Mouse (Mus musculus): Measurements from ENCODE around the gene Cnrip1. TPM values are rescaled to one million over a fixed set of nuclear protein-coding genes. Genes with fewer than 3 reads are reported as not detected.
"Not testable (repeated sequence)": the region's sequence is repeated elsewhere in the genome, so short reads cannot be mapped to it uniquely, and the experiment has no call there.

The Cnrip1 gene
- 162 and 189 TPM in 2 replicates for polyA plus RNA-seq (2015; fragmentation: Nextera tagmentation; extraction: Ambion mirVana)

- Histone ChIP-seq H3K27ac (ENCODE audit: low read depth, low read length) (peak within 1 kb of the TSS; percentile 94), H3K36me3 (ENCODE audit: control insufficient read depth, insufficient read depth, low read length) (no peaks in the 10 kb centered on the region), H3K4me3 (ENCODE audit: low read length) (peak within 1 kb of the TSS; percentile 82), H3K9ac (ENCODE audit: low read depth, low read length) (peak within 1 kb of the TSS; percentile 96), H3K4me2 (ENCODE audit: low read length) (peak within 1 kb of the TSS; percentile 70), H3K27me3 (replicated peaks; ENCODE audit: control insufficient read depth, insufficient read depth, low read length) (no peaks in the 10 kb centered on the region), H3K9me3 (ENCODE audit: control insufficient read depth, low read length) (no peaks in the 10 kb centered on the region), H3K4me1 (ENCODE audit: control insufficient read depth, insufficient read depth, low read depth, low read length) (peaks cover 15% of the 10 kb centered on the region)
- WGBS, result 0% methylated on average over 38 of the region's 38 CpGs
- ATAC-seq, result peak; percentile 98
These were observed at the start of gene Cnrip1, which contains the start of gene Plek for GRCm38 (mm10) chr11:17051545-17052475. Gene Cnrip1, plus strand, starts transcription at chr11:17051586. Gene Plek, minus strand, starts transcription at chr11:17052381.

GRCm38 (mm10) chr11:17002739-17003373 is 48.5 kb upstream of the Cnrip1 start:
- H3K4me2 ChIP-seq (ENCODE audit: low read length), result no peak overlapping the region
- WGBS, result 88% methylated on average over 7 of the region's 7 CpGs
- H3K27me3 ChIP-seq (replicated peaks; ENCODE audit: control insufficient read depth, insufficient read depth, low read length), result no peaks in the 10 kb centered on the region
- H3K4me1 ChIP-seq (ENCODE audit: control insufficient read depth, insufficient read depth, low read depth, low read length), result no peaks in the 10 kb centered on the region
- H3K4me3 ChIP-seq (ENCODE audit: low read length), result no peak overlapping the region
- H3K36me3 ChIP-seq (ENCODE audit: control insufficient read depth, insufficient read depth, low read length), result no peaks in the 10 kb centered on the region
- no peak overlapping the region for H3K9ac ChIP-seq (ENCODE audit: low read depth, low read length)
- H3K9me3 ChIP-seq (ENCODE audit: control insufficient read depth, low read length), result no peaks in the 10 kb centered on the region
- no peak for ATAC-seq
- no peak overlapping the region for H3K27ac ChIP-seq (ENCODE audit: low read depth, low read length)

GRCm38 (mm10) chr11:17003757-17004156 is 47.6 kb upstream of the Cnrip1 start:
- 77% methylated on average over 3 of the region's 3 CpGs for WGBS
- Histone ChIP-seq H3K4me2 (ENCODE audit: low read length) (no peak overlapping the region), H3K27ac (ENCODE audit: low read depth, low read length) (no peak overlapping the region), H3K27me3 (replicated peaks; ENCODE audit: control insufficient read depth, insufficient read depth, low read length) (no peaks in the 10 kb centered on the region), H3K4me1 (ENCODE audit: control insufficient read depth, insufficient read depth, low read depth, low read length) (no peaks in the 10 kb centered on the region), H3K9me3 (ENCODE audit: control insufficient read depth, low read length) (no peaks in the 10 kb centered on the region), H3K36me3 (ENCODE audit: control insufficient read depth, insufficient read depth, low read length) (no peaks in the 10 kb centered on the region), H3K9ac (ENCODE audit: low read depth, low read length) (no peak overlapping the region), H3K4me3 (ENCODE audit: low read length) (no peak overlapping the region)
- no peak for ATAC-seq

GRCm38 (mm10) chr11:17004899-17005846 is 46.2 kb upstream of the Cnrip1 start:
- Histone ChIP-seq H3K9ac (ENCODE audit: low read depth, low read length) (no peak overlapping the region), H3K9me3 (ENCODE audit: control insufficient read depth, low read length) (no peaks in the 10 kb centered on the region), H3K4me1 (ENCODE audit: control insufficient read depth, insufficient read depth, low read depth, low read length) (no peaks in the 10 kb centered on the region), H3K4me3 (ENCODE audit: low read length) (no peak overlapping the region), H3K27me3 (replicated peaks; ENCODE audit: control insufficient read depth, insufficient read depth, low read length) (no peaks in the 10 kb centered on the region), H3K36me3 (ENCODE audit: control insufficient read depth, insufficient read depth, low read length) (no peaks in the 10 kb centered on the region), H3K27ac (ENCODE audit: low read depth, low read length) (no peak overlapping the region), H3K4me2 (ENCODE audit: low read length) (no peak overlapping the region)
- WGBS, result 86% methylated on average over 4 of the region's 4 CpGs
- no peak for ATAC-seq

- not testable (repeated sequence) for H3K36me3 ChIP-seq (ENCODE audit: control insufficient read depth, insufficient read depth, low read length); H3K9me3 ChIP-seq (ENCODE audit: control insufficient read depth, low read length); ATAC-seq; H3K27ac ChIP-seq (ENCODE audit: low read depth, low read length); H3K27me3 ChIP-seq (replicated peaks; ENCODE audit: control insufficient read depth, insufficient read depth, low read length); H3K9ac ChIP-seq (ENCODE audit: low read depth, low read length); H3K4me1 ChIP-seq (ENCODE audit: control insufficient read depth, insufficient read depth, low read depth, low read length); H3K4me3 ChIP-seq (ENCODE audit: low read length); H3K4me2 ChIP-seq (ENCODE audit: low read length)
- WGBS, result 88% methylated on average over 2 of the region's 3 CpGs
These were observed 44.9 kb upstream of the Cnrip1 start for GRCm38 (mm10) chr11:17006526-17006925.

GRCm38 (mm10) chr11:17007517-17008173 is 43.7 kb upstream of the Cnrip1 start:
- H3K27ac ChIP-seq (ENCODE audit: low read depth, low read length), result no peak overlapping the region
- whole genome bisulfite sequencing, result 94% methylated on average over 5 of the region's 5 CpGs

GRCm38 (mm10) chr11:17008498-17008941 is 42.9 kb upstream of the Cnrip1 start:
- Histone ChIP-seq H3K9me3 (ENCODE audit: control insufficient read depth, low read length) (no peaks in the 10 kb centered on the region), H3K9ac (ENCODE audit: low read depth, low read length) (no peak overlapping the region), H3K27ac (ENCODE audit: low read depth, low read length) (no peak overlapping the region), H3K4me2 (ENCODE audit: low read length) (no peak overlapping the region), H3K27me3 (replicated peaks; ENCODE audit: control insufficient read depth, insufficient read depth, low read length) (no peaks in the 10 kb centered on the region), H3K36me3 (ENCODE audit: control insufficient read depth, insufficient read depth, low read length) (no peaks in the 10 kb centered on the region), H3K4me3 (ENCODE audit: low read length) (no peak overlapping the region), H3K4me1 (ENCODE audit: control insufficient read depth, insufficient read depth, low read depth, low read length) (no peaks in the 10 kb centered on the region)
- 83% methylated on average over 7 of the region's 7 CpGs for WGBS
- ATAC-seq, result no peak

More at GRCm38 (mm10) chr11:17007517-17008173, 43.7 kb upstream of the Cnrip1 start:
- ATAC-seq, result no peak
- Histone ChIP-seq H3K4me1 (ENCODE audit: control insufficient read depth, insufficient read depth, low read depth, low read length) (no peaks in the 10 kb centered on the region), H3K4me3 (ENCODE audit: low read length) (no peak overlapping the region), H3K27me3 (replicated peaks; ENCODE audit: control insufficient read depth, insufficient read depth, low read length) (no peaks in the 10 kb centered on the region), H3K9me3 (ENCODE audit: control insufficient read depth, low read length) (no peaks in the 10 kb centered on the region), H3K4me2 (ENCODE audit: low read length) (no peak overlapping the region), H3K36me3 (ENCODE audit: control insufficient read depth, insufficient read depth, low read length) (no peaks in the 10 kb centered on the region), H3K9ac (ENCODE audit: low read depth, low read length) (no peak overlapping the region)

GRCm38 (mm10) chr11:17012948-17013347 is 38.4 kb upstream of the Cnrip1 start:
- H3K9me3 ChIP-seq (ENCODE audit: control insufficient read depth, low read length), result no peaks in the 10 kb centered on the region
- H3K36me3 ChIP-seq (ENCODE audit: control insufficient read depth, insufficient read depth, low read length), result no peaks in the 10 kb centered on the region
- no peaks in the 10 kb centered on the region for H3K4me1 ChIP-seq (ENCODE audit: control insufficient read depth, insufficient read depth, low read depth, low read length)
- no peak overlapping the region for H3K4me2 ChIP-seq (ENCODE audit: low read length)
- no peak overlapping the region for H3K4me3 ChIP-seq (ENCODE audit: low read length)
- H3K9ac ChIP-seq (ENCODE audit: low read depth, low read length), result no peak overlapping the region
- H3K27me3 ChIP-seq (replicated peaks; ENCODE audit: control insufficient read depth, insufficient read depth, low read length), result no peaks in the 10 kb centered on the region
- H3K27ac ChIP-seq (ENCODE audit: low read depth, low read length), result no peak overlapping the region
- ATAC-seq, result no peak

Measured in hindbrain, embryonic 16.5 days (tissue).